Mouse (Mus musculus) bone marrow macrophage, adult 2 months (primary cell): ENCODE data around the gene Cuedc2.

Experiments used
- CTCF ChIP-seq: IDR thresholded peaks from 2 replicates; pipeline ENCODE4 v1.5.1; 2012; ENCODE audit warnings: low read depth, mild to moderate bottlenecking, low read length, moderate library complexity
- POLR2A ChIP-seq: IDR thresholded peaks from 2 replicates; pipeline ENCODE4 v1.6.1; 2012; ENCODE audit warnings: mild to moderate bottlenecking, low read depth, low read length, borderline replicate concordance

DNA sequence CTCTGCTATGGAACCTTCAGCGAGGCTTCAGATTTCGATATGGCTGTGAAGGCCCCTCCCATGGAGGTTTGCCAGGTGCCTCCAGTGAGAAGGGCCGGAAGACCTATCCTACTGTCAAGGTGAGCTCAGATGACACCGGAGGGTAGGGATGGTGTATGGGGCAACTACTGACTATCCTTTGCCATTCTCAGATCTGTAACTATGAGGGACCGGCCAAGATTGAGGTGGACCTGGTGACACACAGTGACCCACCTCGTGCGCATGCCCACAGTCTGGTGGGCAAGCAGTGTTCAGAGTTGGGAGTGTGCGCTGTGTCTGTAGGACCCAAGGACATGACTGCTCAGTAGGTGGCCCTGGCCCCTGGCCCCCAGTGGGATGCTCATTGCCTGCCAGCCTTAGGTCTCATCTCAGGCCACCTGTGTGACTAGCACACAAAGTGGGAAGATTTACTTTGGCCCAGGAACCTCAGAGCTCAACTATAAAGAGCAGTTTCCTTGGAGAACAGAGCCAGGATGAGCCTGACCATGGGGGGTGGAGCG, 31.7 kb downstream of the Cuedc2 start:
- TF ChIP-seq CTCF (no peak), POLR2A (no peak)
